Mouse (Mus musculus) liver, embryonic 11.5 days (tissue): ENCODE measurements around the gene Slc26a9. TPM values are rescaled to one million over a fixed set of nuclear protein-coding genes. Genes with fewer than 3 reads are reported as not detected.

Experiments used
- ATAC-seq: fragments of 200-750 bp; cut with Nextera tagmentation; replicated peaks from 2 replicates; pipeline ENCODE4 v1.8.0; 2017; ENCODE audit warnings: moderate number of reproducible peaks, mild to moderate bottlenecking, moderate TSS enrichment, moderate library complexity; ENCODE audit not compliant: low FRiP score
- DNase-seq: peaks from one replicate; pipeline ENCODE4 v3.0.0-alpha.2; 2017; ENCODE audit warnings: low spot score
- H3K27ac ChIP-seq: fragments of 300-500 bp; sonication (generic); 2 replicates; pipeline ENCODE4 v1.5.1; 2014; ENCODE audit warnings: mild to moderate bottlenecking, low read depth, low read length, control low read depth
- H3K27me3 ChIP-seq: fragments of 300-500 bp; sonication (generic); replicated peaks from 2 replicates; pipeline ENCODE4 v1.6.1; 2014; ENCODE audit warnings: low read length, mixed read lengths; ENCODE audit not compliant: control insufficient read depth, insufficient read depth
- H3K36me3 ChIP-seq: fragments of 300-500 bp; sonication (generic); 2 replicates; pipeline ENCODE4 v1.6.1; 2014; ENCODE audit warnings: mild to moderate bottlenecking, low read length, moderate library complexity, mixed read lengths; ENCODE audit not compliant: control insufficient read depth, insufficient read depth
- H3K4me1 ChIP-seq: fragments of 300-500 bp; sonication (generic); replicated peaks from 2 replicates; pipeline ENCODE4 v1.6.1; 2014; ENCODE audit warnings: low read length, mixed read lengths; ENCODE audit not compliant: control insufficient read depth, insufficient read depth
- H3K4me2 ChIP-seq: fragments of 300-500 bp; sonication (generic); 2 replicates; pipeline ENCODE4 v1.6.1; 2014; ENCODE audit warnings: mild to moderate bottlenecking, control low read depth, moderate library complexity
- H3K4me3 ChIP-seq: fragments of 300-500 bp; sonication (generic); 2 replicates; pipeline ENCODE4 v1.5.1; 2014; ENCODE audit warnings: low read depth, low read length, control low read depth
- H3K9ac ChIP-seq: fragments of 300-500 bp; sonication (generic); 2 replicates; pipeline ENCODE4 v1.6.1; 2014; ENCODE audit warnings: low read depth, low read length, control low read depth
- H3K9me3 ChIP-seq: fragments of 300-500 bp; sonication (generic); 2 replicates; pipeline ENCODE4 v1.6.1; 2016; ENCODE audit warnings: low read length, inconsistent platforms, mixed read lengths; ENCODE audit not compliant: control insufficient read depth
- WGBS: fragments of 180-500 bp; shearing (Covaris S2); extraction: QIAGEN DNeasy Blood & Tissue Kit; methylation state at CpG from one replicate; pipeline ENCODE4 v1.1.7; 2014; 5-methylcytosine and 5-hydroxymethylcytosine counted together
- polyA plus RNA-seq: library from polyadenylated mRNA; unstranded; fragments of >200 nt; fragmentation: Nextera tagmentation; extraction: Ambion mirVana; gene quantifications from 2 replicates; pipeline ENCODE4 v1.2.1, GENCODE M21; 2014

The Slc26a9 gene
- polyA plus RNA-seq, 1 experiment from 2014 or later, result not detected

DNA sequence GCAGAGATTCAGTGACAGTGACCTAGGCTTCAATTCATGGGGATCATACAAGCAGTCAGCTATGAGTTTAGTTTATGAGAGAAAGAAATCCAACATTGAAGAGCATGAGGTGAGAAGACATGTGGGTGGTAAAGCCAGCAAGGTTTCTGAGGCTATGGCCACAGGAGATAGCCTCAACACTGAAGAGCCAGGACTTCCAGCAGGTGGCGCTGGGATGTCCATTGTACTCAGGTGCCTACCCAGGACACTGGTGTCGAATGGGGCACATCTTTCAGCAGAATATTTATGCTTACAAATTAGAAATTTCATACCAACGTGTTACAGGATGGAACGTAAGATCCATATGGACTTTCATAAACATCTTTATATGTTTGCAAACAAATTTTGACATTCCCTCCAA, 35.5 kb upstream of the Slc26a9 start:
- no peak overlapping the region for H3K4me2 ChIP-seq
- DNase-seq, result no peak
- ATAC-seq, result no peak
- H3K27ac ChIP-seq, result no peak overlapping the region
- no peaks in the 10 kb centered on the region for H3K4me1 ChIP-seq
- no peak overlapping the region for H3K9ac ChIP-seq
- no peaks in the 10 kb centered on the region for H3K27me3 ChIP-seq
- H3K4me3 ChIP-seq, result no peak overlapping the region
- no peaks in the 10 kb centered on the region for H3K36me3 ChIP-seq
- H3K9me3 ChIP-seq, result no peaks in the 10 kb centered on the region
- WGBS, result 20% methylated on average over 4 of the region's 4 CpGs

DNA sequence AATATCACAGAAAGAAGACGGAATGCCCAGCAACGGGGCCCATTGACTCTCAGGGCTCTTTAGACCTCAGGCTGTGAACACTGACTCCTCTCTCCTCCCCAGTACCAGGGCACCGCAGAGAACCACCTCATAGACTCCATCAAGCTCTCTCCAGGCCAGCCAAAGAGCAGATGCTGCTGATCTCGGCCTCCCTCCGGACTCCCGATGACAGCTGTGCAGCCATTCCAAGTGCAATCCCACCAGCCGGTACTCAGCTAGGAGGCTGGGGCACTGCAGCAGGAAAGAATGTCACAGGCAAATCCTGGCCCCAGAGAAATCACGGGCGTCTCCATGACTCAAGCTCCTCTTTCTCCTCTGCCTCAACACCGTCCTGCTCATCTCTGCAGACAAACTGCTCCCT, 32.3 kb upstream of the Slc26a9 start:
- Histone ChIP-seq H3K36me3 (no peaks in the 10 kb centered on the region), H3K4me2 (no peak overlapping the region)
- ATAC-seq, result no peak

DNA sequence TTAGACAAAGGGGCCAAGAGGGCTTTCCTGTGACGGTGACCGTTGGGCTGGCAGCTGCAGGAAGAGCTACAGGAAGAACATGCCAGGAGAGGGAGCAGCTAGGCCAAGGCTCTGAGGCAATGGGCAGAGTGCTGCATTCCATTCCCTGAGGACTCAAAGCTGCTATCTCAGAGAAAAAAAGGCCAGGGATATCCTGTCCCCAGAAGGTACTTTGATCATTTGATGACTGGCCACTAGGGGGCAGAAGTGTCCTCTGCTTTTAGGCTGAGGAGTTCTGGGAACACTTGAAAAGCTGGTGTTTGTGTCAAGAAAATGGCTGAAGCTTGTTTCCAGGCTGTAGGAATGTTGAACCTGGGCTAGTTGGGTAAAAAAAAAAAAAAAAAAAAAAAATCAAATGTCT, 31.4 kb upstream of the Slc26a9 start:
- no peak for ATAC-seq
- no peak overlapping the region for H3K4me3 ChIP-seq
- H3K9me3 ChIP-seq, result no peaks in the 10 kb centered on the region
- H3K36me3 ChIP-seq, result no peaks in the 10 kb centered on the region
- H3K4me2 ChIP-seq, result no peak overlapping the region
- 25% methylated on average over 2 of the region's 2 CpGs for WGBS
- no peak overlapping the region for H3K9ac ChIP-seq
- H3K27ac ChIP-seq, result no peak overlapping the region
- peak; percentile 53 for DNase-seq
- H3K27me3 ChIP-seq, result no peaks in the 10 kb centered on the region
- no peaks in the 10 kb centered on the region for H3K4me1 ChIP-seq

More for the DNA sequence above, 32.3 kb upstream of the Slc26a9 start:
- 76% methylated on average over 10 of the region's 10 CpGs for WGBS
- H3K4me3 ChIP-seq, result no peak overlapping the region
- no peak overlapping the region for H3K9ac ChIP-seq
- no peaks in the 10 kb centered on the region for H3K27me3 ChIP-seq
- no peaks in the 10 kb centered on the region for H3K9me3 ChIP-seq
- no peaks in the 10 kb centered on the region for H3K4me1 ChIP-seq
- no peak overlapping the region for H3K27ac ChIP-seq
- no peak for DNase-seq

DNA sequence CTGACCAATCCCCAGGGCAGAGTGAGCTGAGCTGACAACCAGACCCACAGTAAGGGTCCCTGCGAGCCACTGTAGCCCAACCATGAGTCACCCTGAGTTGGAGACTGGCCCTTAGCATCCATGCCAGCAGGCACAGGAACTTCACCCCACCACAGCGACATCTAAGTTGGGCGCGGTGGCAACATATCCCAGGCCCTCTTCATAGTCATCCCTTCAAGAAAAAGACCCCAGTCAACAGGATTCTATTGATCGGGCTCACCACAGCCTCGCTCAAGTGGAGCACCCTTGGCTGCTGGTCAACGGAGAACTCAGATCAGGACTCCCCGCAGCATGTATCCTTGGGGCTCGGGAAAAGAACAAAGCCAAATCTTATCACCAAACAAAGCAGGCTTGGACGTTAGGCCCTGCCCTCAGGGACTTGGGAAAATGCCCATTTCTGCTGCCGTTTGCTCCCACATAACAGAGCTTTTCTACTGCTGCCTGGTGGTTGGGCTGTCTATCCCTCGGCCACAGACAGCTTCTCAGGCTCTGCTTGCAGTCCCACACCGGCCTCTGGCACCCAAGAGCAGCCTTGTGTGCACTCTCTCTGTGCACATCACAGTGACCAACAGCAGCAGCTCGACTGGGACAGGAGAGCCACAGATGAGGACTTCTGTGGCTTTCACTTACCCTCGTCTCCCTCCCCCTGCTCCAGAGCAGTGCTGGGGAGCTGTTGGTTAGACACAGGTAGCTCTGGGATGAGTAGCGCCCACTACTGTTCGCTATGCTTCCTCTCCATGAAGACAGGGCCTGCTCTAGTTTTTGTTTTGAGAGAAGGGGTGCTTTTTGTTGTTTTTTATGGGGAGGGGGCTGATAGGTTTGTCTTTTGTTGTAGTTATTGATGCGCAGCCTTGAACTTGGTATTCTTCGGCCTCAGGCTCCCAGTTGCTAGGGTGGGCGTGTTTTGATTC, 29.2 kb upstream of the Slc26a9 start:
- H3K9me3 ChIP-seq, result no peaks in the 10 kb centered on the region
- DNase-seq (no peak), ATAC-seq (no peak)
- H3K27me3 ChIP-seq, result no peaks in the 10 kb centered on the region
- H3K4me3 ChIP-seq, result no peak overlapping the region
- no peak overlapping the region for H3K4me2 ChIP-seq
- no peaks in the 10 kb centered on the region for H3K36me3 ChIP-seq
- no peak overlapping the region for H3K27ac ChIP-seq
- 69% methylated on average over 20 of the region's 20 CpGs for whole genome bisulfite sequencing
- H3K9ac ChIP-seq, result no peak overlapping the region
- no peaks in the 10 kb centered on the region for H3K4me1 ChIP-seq

DNA sequence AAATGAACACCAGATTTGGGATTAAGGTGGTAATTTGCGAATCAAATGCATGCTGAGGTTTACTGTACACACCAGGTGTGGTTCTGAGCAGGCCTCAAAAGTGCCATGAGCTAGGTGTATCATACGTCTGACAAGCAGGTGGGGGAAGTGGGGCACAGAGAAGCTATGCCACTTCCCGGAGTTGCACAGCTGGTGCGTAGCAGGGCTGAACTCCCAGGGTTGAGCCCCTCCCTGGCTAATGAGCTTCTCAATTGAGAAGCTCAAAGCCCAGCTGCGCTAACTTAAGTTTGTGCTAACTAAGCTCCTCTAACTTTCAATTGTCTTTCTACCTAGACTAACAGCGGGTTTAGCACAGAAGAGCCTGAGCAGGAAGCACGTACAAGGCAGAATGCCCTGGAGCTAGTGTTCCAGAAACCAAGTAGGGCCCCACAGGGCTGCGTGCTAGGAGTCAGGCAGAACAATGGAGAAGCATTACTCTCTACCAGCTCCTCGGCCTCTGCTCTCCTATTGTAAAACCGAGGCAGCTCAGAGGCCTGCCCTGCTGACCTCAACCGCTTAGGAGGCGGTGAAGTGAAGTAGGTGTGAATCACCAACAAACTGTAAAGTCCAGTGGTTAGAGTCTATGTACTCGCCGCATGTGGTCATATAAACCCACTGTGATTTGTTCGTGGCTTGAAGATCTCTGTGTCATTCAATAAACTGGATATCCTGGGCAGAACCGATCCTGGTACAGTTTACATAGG, 24.7 kb upstream of the Slc26a9 start:
- Histone ChIP-seq H3K36me3 (no peaks in the 10 kb centered on the region), H3K9ac (no peak overlapping the region), H3K27me3 (no peaks in the 10 kb centered on the region), H3K4me2 (no peak overlapping the region), H3K9me3 (no peaks in the 10 kb centered on the region), H3K4me3 (no peak overlapping the region), H3K27ac (no peak overlapping the region), H3K4me1 (no peaks in the 10 kb centered on the region)
- no peak for ATAC-seq
- WGBS, result 73% methylated on average over 16 of the region's 16 CpGs
- DNase-seq, result no peak

DNA sequence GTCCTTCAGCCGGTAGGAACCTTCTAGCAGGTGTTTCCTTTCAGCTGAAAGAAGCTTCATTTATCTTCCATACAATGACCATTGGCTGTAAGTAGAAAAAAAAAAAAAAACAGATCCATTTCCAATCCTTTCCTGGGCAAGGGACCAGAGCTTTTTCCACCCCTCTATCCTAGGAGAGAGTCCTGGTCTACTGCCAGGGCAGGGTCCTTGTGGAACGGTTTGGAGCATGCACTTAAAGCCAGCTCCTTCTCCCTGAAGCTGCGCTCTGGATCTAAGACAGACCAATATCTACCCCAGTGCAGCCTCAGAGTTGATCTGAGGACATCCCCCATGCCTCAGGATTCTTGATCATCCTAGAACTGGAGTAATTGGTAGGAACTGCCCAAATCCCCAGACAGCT, 21.8 kb upstream of the Slc26a9 start:
- Histone ChIP-seq H3K27ac (no peak overlapping the region), H3K9ac (no peak overlapping the region), H3K4me2 (no peak overlapping the region), H3K4me3 (no peak overlapping the region), H3K9me3 (no peaks in the 10 kb centered on the region), H3K27me3 (no peaks in the 10 kb centered on the region), H3K36me3 (no peaks in the 10 kb centered on the region), H3K4me1 (no peaks in the 10 kb centered on the region)
- ATAC-seq (no peak), DNase-seq (no peak)
- WGBS, result 75% methylated on average over 3 of the region's 3 CpGs

DNA sequence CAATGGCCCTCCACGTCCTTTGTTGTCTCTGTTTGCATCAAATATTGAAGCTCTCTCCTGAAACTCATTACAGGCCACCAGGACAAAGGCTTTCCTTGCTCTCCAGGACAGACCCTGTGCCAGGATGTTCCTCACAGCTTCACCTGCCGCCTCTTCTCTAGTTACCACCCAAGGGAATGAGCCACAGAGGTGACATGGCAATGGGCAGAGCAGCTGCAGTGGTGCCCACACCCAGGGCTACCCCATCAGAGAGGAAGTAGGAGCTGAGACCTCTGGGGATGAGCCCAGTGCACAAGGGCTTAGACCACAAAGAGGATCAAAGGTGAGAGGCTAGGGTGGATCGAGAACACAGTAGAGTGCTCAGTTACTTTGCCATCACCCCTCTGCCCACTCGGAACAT, 20.3 kb upstream of the Slc26a9 start:
- H3K4me2 ChIP-seq, result no peak overlapping the region
- H3K36me3 ChIP-seq, result no peaks in the 10 kb centered on the region
- DNase-seq (no peak), ATAC-seq (no peak)
- WGBS, result 69% methylated on average over 4 of the region's 4 CpGs
- H3K4me3 ChIP-seq, result no peak overlapping the region
- no peak overlapping the region for H3K27ac ChIP-seq
- no peaks in the 10 kb centered on the region for H3K27me3 ChIP-seq
- no peaks in the 10 kb centered on the region for H3K9me3 ChIP-seq
- no peak overlapping the region for H3K9ac ChIP-seq
- no peaks in the 10 kb centered on the region for H3K4me1 ChIP-seq

DNA sequence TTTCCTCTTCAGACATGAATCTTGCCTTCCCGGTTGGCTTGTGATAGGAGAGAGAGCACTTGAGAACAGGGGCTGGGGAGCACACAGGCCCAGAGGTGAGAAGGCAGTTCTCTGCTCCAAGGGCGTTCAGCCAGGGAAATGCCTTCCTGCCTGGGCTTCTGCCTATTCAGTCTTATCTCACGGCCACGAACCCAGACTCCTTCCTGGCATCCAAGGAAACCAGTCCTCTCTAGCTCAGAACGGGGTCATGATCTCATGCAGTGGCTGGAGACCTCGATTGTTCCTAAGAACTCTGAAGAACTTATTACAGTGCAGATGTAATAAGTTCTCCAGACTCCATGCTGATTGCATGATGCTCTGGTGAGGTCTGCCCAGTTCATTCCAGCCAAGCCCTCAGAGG, 17.2 kb upstream of the Slc26a9 start:
- no peaks in the 10 kb centered on the region for H3K27me3 ChIP-seq
- H3K27ac ChIP-seq, result no peak overlapping the region
- H3K4me3 ChIP-seq, result no peak overlapping the region
- H3K9me3 ChIP-seq, result no peaks in the 10 kb centered on the region
- no peaks in the 10 kb centered on the region for H3K4me1 ChIP-seq
- 33% methylated on average over 6 of the region's 6 CpGs for WGBS
- no peaks in the 10 kb centered on the region for H3K36me3 ChIP-seq
- DNase-seq (no peak), ATAC-seq (no peak)
- H3K4me2 ChIP-seq, result no peak overlapping the region
- no peak overlapping the region for H3K9ac ChIP-seq
